Mouse (Mus musculus) layer of hippocampus, postnatal 25 days (tissue): ENCODE results near the gene Zp1. TPM values are rescaled to one million over a fixed set of nuclear protein-coding genes. Genes with fewer than 3 reads are reported as not detected.

Source experiments
- DNase-seq, 2 experiments: peaks; one replicate each; pipeline ENCODE4 v3.0.0; 2022; ENCODE audit warnings: mixed read lengths in 2 of 2, low spot score in 1 of 2; ENCODE audit errors: extremely low spot score in 1 of 2
- total RNA-seq, 2 experiments: library from RNA; stranded (reverse); gene quantifications; 2 replicates each; pipeline ENCODE4 v1.2.3; 2021

The Zp1 gene
- total RNA-seq, 2 experiments from 2014 or later, result not detected

GRCm38 (mm10) chr19:10880975-10881425 lies 39.4 kb downstream of the Zp1 start:
- DNase-seq, result no peak

GRCm38 (mm10) chr19:10880085-10880974 lies 40.1 kb downstream of the Zp1 start:
- peak in 1 of 2 experiments; percentile 36 for DNase-seq

- DNase-seq, result no peak
Measured at GRCm38 (mm10) chr19:10878201-10878837, 42.1 kb downstream of the Zp1 start.

GRCm38 (mm10) chr19:10871328-10871961 lies 49.0 kb downstream of the Zp1 start:
- DNase-seq, result no peak

- no peak for DNase-seq
Measured at GRCm38 (mm10) chr19:10870676-10871075, 49.8 kb downstream of the Zp1 start.

- DNase-seq, result no peak
Measured at GRCm38 (mm10) chr19:10869886-10870527, 50.4 kb downstream of the Zp1 start, which contains the start of gene Tmem132a. Gene Tmem132a (minus strand): TSS chr19:10869940.

GRCm38 (mm10) chr19:10869241-10869885 lies 51.1 kb downstream of the Zp1 start:
- peak; percentile 76 to 82 for DNase-seq

- DNase-seq, result no peak
Measured at GRCm38 (mm10) chr19:10868623-10869141, 51.8 kb downstream of the Zp1 start.

GRCm38 (mm10) chr19:10867946-10868622 lies 52.3 kb downstream of the Zp1 start:
- DNase-seq, result no peak

GRCm38 (mm10) chr19:10866351-10866750 lies 54.1 kb downstream of the Zp1 start:
- DNase-seq, result no peak

Other genes with a start within 250 kb of the Zp1 start
- not detected for gene Pga5, start 242.6 kb downstream of the Zp1 start, total RNA-seq
- gene Vps37c, start 231.9 kb downstream of the Zp1 start, total RNA-seq, result 10 to 100 TPM; 24.8 to 28.0 TPM
- gene Cd5, start 181.6 kb downstream of the Zp1 start, total RNA-seq, result under 1 TPM in 1 of 2 experiments, not detected in 1; 0.16 TPM
- gene Cd6, start 90.6 kb downstream of the Zp1 start, total RNA-seq, result under 1 TPM; 0.25 to 0.49 TPM
- gene Slc15a3, start 80.9 kb downstream of the Zp1 start, total RNA-seq, result 1 to 10 TPM; 1.1 to 1.9 TPM
- 100 to 1,000 TPM; 198 to 220 TPM for gene Tmem132a, start 50.7 kb downstream of the Zp1 start, total RNA-seq
- 10 to 100 TPM; 47.6 to 59.2 TPM for gene Tmem109, start 38.6 kb downstream of the Zp1 start, total RNA-seq
- gene Prpf19, start 25.4 kb downstream of the Zp1 start, total RNA-seq, result 100 to 1,000 TPM; 189 to 212 TPM
- gene Ptgdr2, start 16.5 kb upstream of the Zp1 start, total RNA-seq, result under 1 TPM; 0.22 to 0.26 TPM
- 1 to 10 TPM; 7.8 to 9.4 TPM for gene Ccdc86, start 28.6 kb upstream of the Zp1 start, total RNA-seq
- not detected for gene Ms4a10, start 54.0 kb upstream of the Zp1 start, total RNA-seq
- gene Ms4a15, start 72.6 kb upstream of the Zp1 start, total RNA-seq, result not detected
- not detected for gene Ms4a18, start 97.4 kb upstream of the Zp1 start, total RNA-seq
- gene Ms4a8a, start 160.5 kb upstream of the Zp1 start, total RNA-seq, result not detected
- gene 1700017D01Rik, start 210.2 kb upstream of the Zp1 start, total RNA-seq, result not detected
- gene 1700025F22Rik, start 244.7 kb upstream of the Zp1 start, total RNA-seq, result not detected